Mouse (Mus musculus) T-helper 1 cell (primary cell): ENCODE results near the gene Zfp318.

Experiments
- in situ Hi-C: fragments of 300-600 bp; cut with MboI, MseI; formaldehyde crosslinking; loops from one replicate; pipeline ENCODE4 v1.15.1; 2025; ENCODE audit warnings: high pct_unique_total_duplicates

The Zfp318 gene

GRCm38 (mm10) chr17:46383294-46384060, at the start of gene Zfp318:
TSS of gene Zfp318 (plus strand) at chr17:46383731.
- in situ Hi-C loops, result no loop called here

DNA sequence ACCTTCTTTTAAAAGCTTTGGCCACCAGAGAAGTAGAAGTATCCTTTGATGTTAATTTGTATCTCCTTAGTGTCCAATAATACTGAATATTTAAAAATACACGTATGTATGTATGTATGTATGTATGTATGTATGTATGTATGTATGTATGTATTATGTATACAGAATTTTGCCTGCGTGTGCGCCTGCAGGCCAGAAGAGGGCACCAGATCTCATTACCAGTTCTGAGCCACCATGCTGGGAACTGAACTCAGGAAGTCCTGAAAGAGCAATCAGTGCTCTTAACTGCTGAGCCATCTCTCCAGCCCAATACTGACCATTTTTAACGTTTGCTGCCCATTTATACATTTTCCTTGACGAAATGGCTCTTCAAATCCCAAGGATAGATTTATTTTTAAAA, 47.1 kb upstream of the Zfp318 start:
- in situ Hi-C loops, result loop anchor here (5.0 kb wide), 1 partner anchor 56 kb away; no protein-coding TSS in a partner anchor

- in situ Hi-C loops, result no loop called here
Observed at GRCm38 (mm10) chr17:46341208-46341607, 42.3 kb upstream of the Zfp318 start.

DNA sequence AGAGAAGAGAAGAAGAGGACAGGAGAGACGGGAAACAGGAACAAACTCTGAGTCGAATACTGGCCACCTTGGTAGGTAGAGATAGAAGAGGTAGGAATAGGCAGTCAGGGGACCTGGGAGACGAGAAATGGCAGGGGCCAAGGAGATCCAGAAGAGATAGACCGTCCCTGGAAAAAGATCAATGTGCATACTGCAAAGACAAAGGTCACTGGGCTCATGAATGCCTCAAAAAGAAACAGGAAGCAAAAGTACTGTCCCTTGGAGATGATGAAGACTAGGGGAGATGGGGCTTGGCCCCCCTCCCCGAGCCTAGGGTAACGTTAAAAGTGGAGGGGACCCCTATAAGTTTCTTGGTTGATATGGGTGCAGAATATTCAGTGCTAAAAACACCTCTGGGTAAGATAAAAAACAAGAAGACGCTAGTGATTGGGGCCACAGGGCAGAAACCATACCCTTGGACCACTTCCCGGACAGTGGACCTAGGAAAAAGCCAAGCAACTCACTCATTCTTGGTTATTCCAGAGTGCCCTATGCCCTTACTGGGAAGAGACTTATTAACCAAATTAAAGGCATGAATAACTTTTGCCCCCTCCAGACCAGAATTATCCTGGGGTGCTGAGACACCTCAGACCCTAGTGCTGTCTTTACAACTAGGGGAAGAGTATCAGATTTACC, 32.4 kb upstream of the Zfp318 start:
- in situ Hi-C loops, result no loop called here

GRCm38 (mm10) chr17:46371783-46372182, 11.7 kb upstream of the Zfp318 start:
- in situ Hi-C loops, result no loop called here

DNA sequence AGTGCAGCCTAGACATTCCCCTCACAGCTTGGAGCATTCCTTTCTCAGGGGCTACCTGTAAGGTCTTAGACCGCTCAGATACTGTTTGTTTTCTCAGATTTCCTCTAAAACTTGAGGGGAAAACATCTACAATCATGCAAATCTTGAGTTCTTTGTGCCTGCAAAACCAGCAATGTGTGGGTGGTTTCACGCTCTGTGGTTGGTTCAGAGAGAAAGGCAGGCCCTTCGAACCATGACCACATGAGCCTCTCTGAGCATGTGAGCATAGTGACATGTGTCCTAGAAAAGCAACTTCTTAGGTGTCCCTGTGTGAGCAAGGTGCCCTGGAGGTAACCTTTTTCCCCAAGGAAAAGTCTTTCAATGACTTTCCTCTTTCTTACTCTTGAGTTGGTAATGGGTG, 5.0 kb upstream of the Zfp318 start:
- in situ Hi-C loops, result no loop called here

DNA sequence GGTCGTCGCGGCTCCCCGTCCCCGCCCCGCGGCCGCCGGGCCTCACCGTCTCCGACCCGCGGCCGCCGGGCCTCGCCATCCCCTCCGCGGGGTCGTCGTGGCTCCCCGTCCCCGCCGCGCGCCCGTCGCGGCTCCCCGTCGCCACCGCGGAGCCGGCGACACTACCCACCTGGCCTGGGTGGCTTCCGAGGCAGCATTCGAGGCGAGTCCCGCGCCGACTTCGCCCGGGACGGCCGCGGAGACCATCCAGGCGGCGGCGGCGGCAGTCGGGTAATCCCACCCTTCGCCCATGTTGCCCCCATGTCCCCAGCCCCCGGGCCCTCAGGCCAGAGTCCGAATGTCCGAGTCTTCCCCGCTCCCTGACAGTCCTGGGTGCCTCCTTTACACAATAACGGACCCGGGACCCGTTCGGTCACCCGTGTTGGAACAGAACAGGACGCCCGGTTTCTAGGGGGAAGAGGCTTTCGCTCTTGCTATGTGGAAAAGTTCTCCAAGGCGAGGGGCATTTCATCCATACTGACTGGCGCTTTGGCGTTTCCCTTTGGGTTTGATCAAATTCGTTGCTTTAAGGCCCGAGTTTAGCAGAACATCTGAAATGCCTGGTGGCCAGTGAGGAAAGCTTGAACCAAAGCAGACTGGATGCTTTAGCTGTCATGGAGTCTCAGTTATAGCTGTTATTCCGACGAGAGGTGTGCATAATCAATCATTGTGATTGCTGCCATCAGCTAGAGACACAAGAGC, 700 bp downstream of the Zfp318 start:
- in situ Hi-C loops, result no loop called here

DNA sequence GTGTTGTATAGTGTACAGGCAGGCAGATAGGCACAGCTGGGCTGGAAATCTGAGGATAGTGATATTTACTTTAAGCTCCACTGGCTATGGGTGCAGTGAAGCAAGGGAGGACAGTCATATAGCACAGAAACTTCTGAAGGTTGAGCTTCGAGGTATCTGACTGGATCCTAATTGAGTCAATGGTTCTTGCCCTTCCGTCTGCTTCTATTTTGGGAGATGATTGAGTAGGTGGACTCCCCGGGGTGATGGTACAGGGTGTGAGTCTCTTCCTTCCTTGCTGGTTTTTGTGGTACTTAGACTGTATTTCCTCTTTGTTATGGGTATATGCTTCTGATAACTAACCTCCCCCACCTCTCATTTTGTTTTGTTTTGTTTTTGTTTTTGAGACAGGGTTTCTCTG, 4.7 kb downstream of the Zfp318 start:
- in situ Hi-C loops, result no loop called here

- in situ Hi-C loops, result loop anchor here (5.0 kb wide), 1 partner anchor 56 kb away; no protein-coding TSS in a partner anchor
Observed at GRCm38 (mm10) chr17:46393012-46393411, 9.5 kb downstream of the Zfp318 start.

DNA sequence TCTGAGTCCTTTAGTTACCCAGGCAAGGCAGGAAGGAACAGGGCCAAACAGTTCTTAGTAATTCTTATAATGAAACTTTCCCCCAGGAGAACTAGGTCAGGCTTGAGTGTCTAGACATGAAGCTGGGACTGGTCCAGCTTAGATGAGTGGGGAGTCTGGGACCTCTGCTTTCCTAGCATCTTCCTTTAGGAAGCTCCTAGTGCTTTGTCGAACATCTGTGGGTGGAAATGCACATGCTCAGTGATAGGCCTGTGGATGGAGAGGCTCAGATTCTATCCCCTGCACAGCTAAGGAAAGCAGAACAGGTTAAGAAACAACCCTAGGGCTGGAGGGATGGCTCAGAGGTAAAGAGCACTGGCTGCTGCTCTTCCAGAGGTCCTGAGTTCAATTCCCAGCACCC, 11.1 kb downstream of the Zfp318 start:
- in situ Hi-C loops, result loop anchor here (5.0 kb wide), 1 partner anchor 57 kb away; no protein-coding TSS in a partner anchor

DNA sequence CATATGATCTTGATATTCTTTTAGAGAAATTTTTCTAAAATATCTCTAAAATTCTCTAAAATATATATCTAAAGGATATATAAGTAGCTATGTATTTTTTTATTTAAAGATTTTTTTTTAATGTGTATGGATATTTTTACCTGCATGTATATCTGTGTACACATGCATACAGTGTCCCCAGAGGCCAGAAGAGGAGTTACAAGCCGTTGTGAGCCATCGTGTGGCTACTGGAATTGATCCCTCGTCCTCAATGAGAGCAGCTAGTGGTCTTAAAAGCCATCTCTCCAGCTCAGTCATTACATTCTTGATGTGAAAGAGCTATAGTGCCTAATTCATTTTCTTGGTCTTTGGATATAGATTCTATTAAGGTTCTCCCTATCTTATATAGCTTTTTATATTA, 24.9 kb downstream of the Zfp318 start:
- in situ Hi-C loops, result no loop called here

DNA sequence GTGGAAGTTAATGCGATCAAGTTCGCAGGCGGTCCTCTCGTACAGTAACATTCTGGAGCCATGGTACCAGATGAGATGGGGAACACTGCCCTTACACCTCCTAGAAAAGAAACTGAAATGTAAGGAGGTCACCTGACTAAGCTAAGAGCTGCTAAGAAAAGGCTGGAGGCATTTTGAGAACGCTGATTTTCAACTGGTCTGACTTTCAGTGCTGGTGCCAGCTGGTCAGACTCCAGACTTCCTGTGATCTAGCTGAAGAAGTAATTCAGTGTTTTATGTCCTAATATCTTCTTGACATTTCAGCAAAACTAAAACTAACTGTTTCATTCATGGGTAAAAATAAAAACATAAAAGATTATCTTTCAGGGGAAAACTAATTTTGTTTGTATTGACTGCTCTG, 35.1 kb downstream of the Zfp318 start:
- in situ Hi-C loops, result no loop called here

GRCm38 (mm10) chr17:46419717-46420116, 36.2 kb downstream of the Zfp318 start:
- in situ Hi-C loops, result no loop called here

DNA sequence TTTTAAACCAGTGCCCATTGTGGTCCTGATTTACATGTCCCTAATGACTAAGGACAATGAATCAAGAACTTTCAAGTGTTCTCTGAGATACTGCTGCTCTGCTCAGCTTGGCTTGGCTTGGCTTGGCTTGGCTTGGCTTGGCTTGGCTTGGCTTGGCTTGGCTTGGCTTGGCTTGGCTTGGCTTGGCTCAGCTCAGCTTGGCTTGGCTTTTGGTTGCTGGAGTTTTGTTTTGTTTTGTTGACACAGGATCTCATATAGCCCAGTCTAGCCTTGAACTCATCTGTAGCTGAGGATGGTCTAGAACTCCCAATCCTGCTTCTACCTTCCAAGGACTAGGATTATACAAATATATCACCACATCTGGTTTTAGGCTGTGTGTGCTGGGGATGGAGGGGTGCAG, 43.0 kb downstream of the Zfp318 start:
- in situ Hi-C loops, result no loop called here

DNA sequence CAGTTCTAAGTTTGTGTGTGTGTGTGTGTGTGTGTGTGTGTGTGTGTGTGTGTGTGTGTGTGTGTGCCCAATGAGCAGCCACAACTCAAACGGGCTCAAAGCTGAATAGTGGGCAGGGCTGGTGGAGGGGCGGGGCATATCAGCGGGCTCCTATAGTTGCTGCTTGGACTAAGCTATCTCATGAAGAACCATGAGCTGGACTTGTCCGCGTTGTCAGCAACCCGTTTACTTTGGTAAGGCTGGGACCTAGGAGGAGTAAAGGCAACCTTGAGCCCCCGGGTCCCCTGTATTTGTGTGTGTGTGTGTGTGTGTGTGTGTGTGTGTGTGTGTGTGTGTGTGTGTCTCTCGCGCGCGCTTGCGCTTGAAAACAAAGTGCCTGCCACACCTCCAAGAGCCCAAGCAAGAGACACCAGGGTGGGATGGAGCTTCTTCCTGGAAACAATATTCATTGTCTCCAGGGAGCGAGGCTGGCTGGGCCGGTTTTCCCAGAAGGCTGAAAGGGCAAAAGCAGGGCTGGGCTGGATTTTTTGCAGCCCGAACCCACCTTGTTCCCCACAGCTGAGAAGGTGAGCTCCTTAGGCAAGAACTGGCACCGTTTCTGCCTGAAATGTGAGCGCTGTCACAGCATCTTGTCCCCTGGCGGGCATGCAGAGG, 45.4 kb downstream of the Zfp318 start, which contains the start of gene Crip3:
Crip3 (plus strand) TSS at position 166 of the 654 bp plus-strand sequence.
- in situ Hi-C loops, result no loop called here

DNA sequence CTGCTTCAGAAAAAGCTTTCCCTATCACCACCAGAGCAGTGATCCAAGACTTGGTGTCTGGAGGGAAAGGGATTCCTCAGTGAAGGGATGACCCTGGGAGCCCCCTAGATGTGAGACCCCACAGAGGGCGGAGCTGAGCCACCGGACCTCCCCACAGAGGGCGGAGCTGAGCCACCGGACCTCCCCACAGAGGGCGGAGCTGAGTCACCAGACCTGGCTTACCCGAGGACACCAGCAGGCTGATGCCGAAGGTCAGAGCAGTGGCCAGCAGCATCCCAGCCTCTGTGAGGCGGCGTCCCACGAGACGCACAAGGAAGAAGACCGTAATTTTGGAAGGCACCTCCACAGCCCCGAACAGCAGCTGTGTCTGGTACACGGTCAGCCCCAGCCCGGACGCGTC, 50.1 kb downstream of the Zfp318 start:
- in situ Hi-C loops, result no loop called here

GRCm38 (mm10) chr17:46436672-46437366, 53.3 kb downstream of the Zfp318 start:
- in situ Hi-C loops, result loop anchor here (5.0 kb wide), 1 partner anchor 75 kb away; no protein-coding TSS in a partner anchor

- in situ Hi-C loops, result loop anchor here (5.0 kb wide), 1 partner anchor 74 kb away; no protein-coding TSS in a partner anchor
Observed at GRCm38 (mm10) chr17:46438298-46438873, 54.9 kb downstream of the Zfp318 start, which contains the start of gene Slc22a7. TSS of gene Slc22a7 (minus strand) at chr17:46438457.

GRCm38 (mm10) chr17:46439176-46439575, 55.6 kb downstream of the Zfp318 start:
- in situ Hi-C loops, result loop anchor here (5.0 kb wide), 1 partner anchor 73 kb away; no protein-coding TSS in a partner anchor

DNA sequence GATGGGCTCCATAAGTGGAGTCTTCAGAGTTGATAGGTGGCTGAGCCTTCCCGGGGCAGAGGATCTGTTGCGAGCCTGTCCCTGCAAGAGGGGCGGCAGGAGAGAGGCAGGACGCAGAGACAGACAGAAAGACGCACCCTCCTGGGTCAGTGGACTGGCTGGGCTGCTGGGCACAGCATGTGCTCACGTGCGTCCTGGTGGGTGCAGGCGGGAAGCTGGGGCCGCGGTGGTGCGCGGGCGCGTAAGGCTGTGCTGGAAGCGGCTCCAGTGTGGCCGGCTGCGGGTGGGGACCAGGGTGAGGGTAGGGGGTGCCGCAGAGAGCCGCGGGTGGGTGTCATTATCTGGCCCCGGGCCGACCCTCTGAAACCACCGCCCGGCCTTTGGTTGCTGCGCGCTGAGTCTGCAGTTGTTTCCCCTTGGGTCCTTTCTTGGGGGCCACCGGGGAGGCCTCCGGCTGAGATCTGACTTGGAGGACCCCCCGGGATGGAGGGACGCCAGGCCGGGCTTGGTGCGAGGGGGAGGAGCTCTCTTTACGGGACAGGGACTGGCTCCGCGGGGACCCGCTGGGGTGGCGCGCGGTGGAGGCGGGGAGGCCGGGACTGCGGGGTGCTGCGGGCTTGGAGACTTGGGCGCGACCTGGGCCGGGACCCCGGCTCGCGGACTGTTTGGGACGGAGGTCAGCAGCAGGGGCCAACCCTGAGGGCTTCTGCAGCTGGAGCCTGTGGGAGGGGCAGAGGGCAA, 61.5 kb downstream of the Zfp318 start:
- in situ Hi-C loops, result no loop called here
